Mouse (Mus musculus) intestine, embryonic 14.5 days (tissue): ENCODE data around the gene Rxra. TPM values are rescaled to one million over a fixed set of nuclear protein-coding genes. Genes with fewer than 3 reads are reported as not detected.

Experiments
- ATAC-seq: fragments of 200-750 bp; cut with Nextera tagmentation; replicated peaks from 2 replicates; pipeline ENCODE4 v1.8.0; 2017; ENCODE audit warnings: low read depth, moderate number of reproducible peaks, moderate TSS enrichment, moderate library complexity; ENCODE audit not compliant: low FRiP score, low TSS enrichment
- DNase-seq: peaks from one replicate; pipeline ENCODE4 v3.0.0-alpha.2; 2018; ENCODE audit warnings: low spot score
- H3K27ac ChIP-seq: fragments of 300-500 bp; sonication (generic); 2 replicates; pipeline ENCODE4 v1.5.1; 2014; ENCODE audit warnings: low read depth, mild to moderate bottlenecking, control low read depth
- H3K27me3 ChIP-seq: fragments of 300-500 bp; sonication (generic); replicated peaks from 2 replicates; pipeline ENCODE4 v1.6.1; 2014; ENCODE audit warnings: low read length, control low read depth; ENCODE audit not compliant: control insufficient read depth, insufficient read depth
- H3K36me3 ChIP-seq: fragments of 300-500 bp; sonication (generic); 2 replicates; pipeline ENCODE4 v1.6.1; 2014; ENCODE audit warnings: low read length, control low read depth; ENCODE audit not compliant: control insufficient read depth, insufficient read depth
- H3K4me1 ChIP-seq: fragments of 300-500 bp; sonication (generic); replicated peaks from 2 replicates; pipeline ENCODE4 v1.6.1; 2014; ENCODE audit warnings: low read length, control low read depth, mixed read lengths; ENCODE audit not compliant: control insufficient read depth, insufficient read depth
- H3K4me2 ChIP-seq: fragments of 300-500 bp; sonication (generic); 2 replicates; pipeline ENCODE4 v1.6.1; 2014; ENCODE audit warnings: low read length
- H3K4me3 ChIP-seq: fragments of 300-500 bp; sonication (generic); 2 replicates; pipeline ENCODE4 v1.5.1; 2014; ENCODE audit warnings: low read depth, low read length, control low read depth, mixed read lengths
- H3K9ac ChIP-seq: fragments of 300-500 bp; sonication (generic); 2 replicates; pipeline ENCODE4 v1.6.1; 2014; ENCODE audit warnings: mild to moderate bottlenecking, low read length
- H3K9me3 ChIP-seq: fragments of 300-500 bp; sonication (generic); 2 replicates; pipeline ENCODE4 v1.6.1; 2016; ENCODE audit warnings: low read length, control low read depth; ENCODE audit not compliant: control insufficient read depth
- WGBS: fragments of 180-500 bp; shearing (Covaris S2); extraction: QIAGEN DNeasy Blood & Tissue Kit; methylation state at CpG from one replicate; pipeline ENCODE4 v1.1.7; 2014; 5-methylcytosine and 5-hydroxymethylcytosine counted together
- polyA plus RNA-seq: library from polyadenylated mRNA; unstranded; fragments of >200 nt; fragmentation: Nextera tagmentation; extraction: Ambion mirVana; gene quantifications from 2 replicates; pipeline ENCODE4 v1.2.1, GENCODE M21; 2014

Gene Rxra
- polyA plus RNA-seq, 1 experiment from 2014 or later = 8.3 TPM

DNA sequence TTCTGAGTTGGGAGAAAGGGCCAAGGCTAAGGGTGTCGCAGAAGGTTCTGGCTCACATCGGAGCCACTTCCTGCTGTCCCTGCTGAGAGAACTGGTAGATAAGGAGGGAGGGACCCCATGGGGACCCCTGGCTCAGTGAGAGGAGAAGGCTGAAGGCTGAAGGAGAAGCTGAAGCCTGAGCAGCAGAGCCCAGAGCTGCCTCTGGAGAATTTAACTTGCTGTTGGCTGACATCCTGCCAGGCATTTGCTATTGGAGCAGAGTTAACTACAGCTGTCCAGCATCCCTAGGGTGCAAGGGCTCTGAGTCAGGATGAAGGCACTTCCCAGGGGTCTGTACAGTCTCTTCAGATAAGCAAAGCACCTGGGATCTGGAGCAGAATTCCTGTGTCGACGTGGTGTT lies 122.8 kb downstream of the Rxra start:
- peak; percentile 68 for DNase-seq

GRCm38 (mm10) chr2:27801041-27801440 lies 124.8 kb downstream of the Rxra start:
- Histone ChIP-seq H3K4me2 (no peak overlapping the region), H3K4me3 (no peak overlapping the region), H3K4me1 (peaks cover 13% of the 10 kb centered on the region), H3K9me3 (no peaks in the 10 kb centered on the region), H3K27ac (no peak overlapping the region), H3K36me3 (no peaks in the 10 kb centered on the region), H3K9ac (no peak overlapping the region), H3K27me3 (no peaks in the 10 kb centered on the region)
- DNase-seq (no peak), ATAC-seq (no peak)
- 97% methylated on average over 2 of the region's 2 CpGs for WGBS

More for the DNA sequence above, 122.8 kb downstream of the Rxra start:
- peak; percentile 57; the same call in 1 of the 2 replicates for ATAC-seq
- H3K27ac ChIP-seq = peak overlapping the region; percentile 77
- WGBS = 25% methylated on average over 4 of the region's 4 CpGs
- no peaks in the 10 kb centered on the region for H3K9me3 ChIP-seq
- no peak overlapping the region for H3K9ac ChIP-seq
- H3K4me1 ChIP-seq = peaks cover 13% of the 10 kb centered on the region
- H3K4me3 ChIP-seq = no peak overlapping the region
- no peaks in the 10 kb centered on the region for H3K27me3 ChIP-seq
- no peaks in the 10 kb centered on the region for H3K36me3 ChIP-seq
- H3K4me2 ChIP-seq = no peak overlapping the region

- peak overlapping the region; percentile 83 for H3K27ac ChIP-seq
Observed at GRCm38 (mm10) chr2:27802493-27802892, 126.3 kb downstream of the Rxra start.

GRCm38 (mm10) chr2:27806691-27807090 lies 130.5 kb downstream of the Rxra start:
- WGBS = 84% methylated on average over 7 of the region's 7 CpGs
- H3K9ac ChIP-seq = no peak overlapping the region
- H3K9me3 ChIP-seq = no peaks in the 10 kb centered on the region
- ATAC-seq (no peak), DNase-seq (no peak)
- H3K36me3 ChIP-seq = no peaks in the 10 kb centered on the region
- H3K4me3 ChIP-seq = no peak overlapping the region
- no peaks in the 10 kb centered on the region for H3K27me3 ChIP-seq
- H3K4me1 ChIP-seq = peaks cover 17% of the 10 kb centered on the region
- H3K4me2 ChIP-seq = no peak overlapping the region
- no peak overlapping the region for H3K27ac ChIP-seq

More at GRCm38 (mm10) chr2:27802493-27802892, 126.3 kb downstream of the Rxra start:
- DNase-seq = peak; percentile 78
- ATAC-seq = peak; percentile 85
- Histone ChIP-seq H3K4me1 (peaks cover 13% of the 10 kb centered on the region), H3K27me3 (no peaks in the 10 kb centered on the region), H3K4me3 (no peak overlapping the region), H3K9ac (no peak overlapping the region), H3K9me3 (no peaks in the 10 kb centered on the region), H3K36me3 (no peaks in the 10 kb centered on the region), H3K4me2 (no peak overlapping the region)
- 17% methylated on average over 9 of the region's 9 CpGs for WGBS

DNA sequence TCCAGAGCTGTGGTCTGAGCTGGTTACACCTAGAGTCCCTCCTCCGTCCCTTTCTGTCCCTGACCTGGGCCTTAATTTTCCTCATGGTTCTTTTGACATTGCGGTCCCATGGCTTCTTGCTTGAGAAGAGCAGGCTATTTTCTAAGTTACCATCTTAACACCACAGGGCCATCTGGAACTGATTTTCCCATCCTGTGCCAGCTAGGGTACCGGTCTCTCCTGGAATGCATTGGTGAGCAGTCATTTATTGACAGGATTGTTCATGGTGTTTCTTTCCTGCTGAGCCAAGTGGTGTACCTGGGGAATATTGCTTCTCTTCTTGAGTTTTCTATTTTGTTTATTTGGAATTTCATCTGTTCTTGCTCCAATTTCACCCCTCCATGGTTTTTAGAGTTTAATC lies 131.4 kb downstream of the Rxra start:
- Histone ChIP-seq H3K4me2 (no peak overlapping the region), H3K36me3 (no peaks in the 10 kb centered on the region), H3K9me3 (no peaks in the 10 kb centered on the region), H3K27ac (no peak overlapping the region), H3K27me3 (no peaks in the 10 kb centered on the region), H3K9ac (no peak overlapping the region), H3K4me3 (no peak overlapping the region), H3K4me1 (peaks cover 12% of the 10 kb centered on the region)
- no peak for ATAC-seq
- 85% methylated on average over 3 of the region's 3 CpGs for WGBS
- DNase-seq = no peak

DNA sequence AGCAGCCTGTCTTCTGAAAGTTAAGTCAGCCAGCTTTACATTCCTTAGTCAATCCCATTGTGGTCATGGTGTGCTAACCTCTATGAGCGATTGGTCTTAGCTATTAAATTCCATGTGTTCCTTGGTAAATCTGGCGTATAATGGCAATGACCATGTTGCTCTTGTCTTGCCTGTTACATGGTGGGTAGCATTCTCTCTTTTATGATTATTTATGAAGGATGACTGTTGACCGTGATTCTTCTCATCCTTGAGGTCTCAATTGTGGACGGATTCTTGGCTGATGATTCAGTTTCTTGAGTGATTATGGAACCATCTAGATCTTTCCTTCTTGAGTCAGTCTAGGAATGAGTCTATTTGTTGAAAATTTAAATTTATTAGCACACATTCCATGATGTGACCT lies 133.7 kb downstream of the Rxra start:
- H3K4me2 ChIP-seq = no peak overlapping the region
- no peak overlapping the region for H3K27ac ChIP-seq
- no peaks in the 10 kb centered on the region for H3K27me3 ChIP-seq
- no peak overlapping the region for H3K9ac ChIP-seq
- H3K4me3 ChIP-seq = no peak overlapping the region
- DNase-seq = no peak
- H3K36me3 ChIP-seq = no peaks in the 10 kb centered on the region
- WGBS = 88% methylated on average over 4 of the region's 4 CpGs
- no peak for ATAC-seq
- no peaks in the 10 kb centered on the region for H3K9me3 ChIP-seq
- H3K4me1 ChIP-seq = peaks cover 22% of the 10 kb centered on the region

Other genes starting within 250 kb of the Rxra start
- gene Vav2, start 249.4 kb upstream of the Rxra start, polyA plus RNA-seq = 7.2 and 7.5 TPM in 2 replicates
- 7.7 and 9.0 TPM in 2 replicates for gene Brd3os, start 234.1 kb upstream of the Rxra start, polyA plus RNA-seq
- 122 and 138 TPM in 2 replicates for gene Brd3, start 168.8 kb upstream of the Rxra start, polyA plus RNA-seq
- 58.3 and 61.7 TPM in 2 replicates for gene Wdr5, start 161.3 kb upstream of the Rxra start, polyA plus RNA-seq
- gene Col5a1, start 210.0 kb downstream of the Rxra start, polyA plus RNA-seq = 118 and 124 TPM in 2 replicates